Mouse (Mus musculus): ENCODE measurements around the gene Itga7. TPM values are rescaled to one million over a fixed set of nuclear protein-coding genes. Genes with fewer than 3 reads are reported as not detected.

The Itga7 gene
- polyA plus RNA-seq, 1 experiment = 24.3 TPM

DNA sequence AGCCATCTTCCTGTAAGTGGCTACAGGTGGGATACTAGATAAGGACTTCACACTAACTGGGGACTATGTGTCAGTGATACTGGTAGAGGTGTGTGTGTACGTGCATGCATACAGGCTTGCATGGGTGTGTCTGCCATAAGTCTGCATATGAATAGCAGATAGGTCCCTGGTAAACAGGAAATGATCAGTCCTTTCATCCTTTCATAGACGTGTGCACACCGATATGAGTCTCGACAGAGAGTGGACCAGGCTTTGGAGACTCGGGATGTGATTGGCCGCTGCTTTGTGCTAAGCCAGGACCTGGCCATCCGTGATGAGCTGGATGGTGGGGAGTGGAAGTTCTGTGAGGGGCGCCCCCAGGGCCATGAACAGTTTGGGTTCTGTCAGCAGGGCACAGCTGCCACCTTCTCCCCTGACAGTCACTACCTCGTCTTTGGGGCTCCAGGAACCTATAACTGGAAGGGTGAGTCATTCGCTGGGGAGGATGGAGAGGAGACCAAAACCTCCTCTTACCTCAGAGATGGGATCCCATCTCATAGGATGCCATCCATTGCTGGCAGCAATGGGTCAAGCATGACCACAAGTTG is 7.0 kb downstream of the Itga7 start:
- no peak for TF ChIP-seq CTCF (IDR thresholded peaks at IDR 0.05; ENCODE audit: extremely low read depth, insufficient read depth, low read length)
- TF ChIP-seq POLR2A (IDR thresholded peaks at IDR 0.05; ENCODE audit: extremely low read depth, insufficient read depth, low read length) = no peak
- H3K27ac ChIP-seq (ENCODE audit: insufficient read depth, low read length) = no peak overlapping the region
- H3K4me3 ChIP-seq (ENCODE audit: insufficient read depth, low read length) = no peak overlapping the region
- no peaks in the 10 kb centered on the region for H3K4me1 ChIP-seq (ENCODE audit: control insufficient read depth, insufficient read depth, low read length)

DNA sequence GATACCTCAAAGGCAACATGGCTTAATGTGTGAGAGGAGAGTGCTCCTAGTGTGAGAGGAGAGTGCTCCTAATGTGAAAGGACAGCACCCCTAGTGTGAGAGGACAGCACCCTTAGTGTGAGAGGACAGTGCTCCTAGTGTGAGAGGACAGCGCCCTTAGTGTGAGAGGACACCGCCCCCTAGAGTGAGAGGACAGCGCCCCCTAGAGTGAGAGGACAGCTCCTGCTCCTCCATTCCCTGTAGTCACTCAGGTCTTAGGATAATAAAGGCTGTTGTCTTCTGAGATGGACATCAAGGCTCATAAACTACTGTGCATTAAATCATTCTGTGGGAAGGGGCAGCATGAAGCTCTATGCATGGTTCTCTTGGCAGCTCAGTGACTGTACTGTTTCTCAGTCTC is 12.1 kb downstream of the Itga7 start:
- peak; percentile 60 for TF ChIP-seq CTCF (IDR thresholded peaks at IDR 0.05; ENCODE audit: extremely low read depth, insufficient read depth, low read length)
- TF ChIP-seq POLR2A (IDR thresholded peaks at IDR 0.05; ENCODE audit: extremely low read depth, insufficient read depth, low read length) = no peak
- H3K4me1 ChIP-seq (ENCODE audit: control insufficient read depth, insufficient read depth, low read length) = no peaks in the 10 kb centered on the region
- H3K4me3 ChIP-seq (ENCODE audit: insufficient read depth, low read length) = no peak overlapping the region
- no peak overlapping the region for H3K27ac ChIP-seq (ENCODE audit: insufficient read depth, low read length)

DNA sequence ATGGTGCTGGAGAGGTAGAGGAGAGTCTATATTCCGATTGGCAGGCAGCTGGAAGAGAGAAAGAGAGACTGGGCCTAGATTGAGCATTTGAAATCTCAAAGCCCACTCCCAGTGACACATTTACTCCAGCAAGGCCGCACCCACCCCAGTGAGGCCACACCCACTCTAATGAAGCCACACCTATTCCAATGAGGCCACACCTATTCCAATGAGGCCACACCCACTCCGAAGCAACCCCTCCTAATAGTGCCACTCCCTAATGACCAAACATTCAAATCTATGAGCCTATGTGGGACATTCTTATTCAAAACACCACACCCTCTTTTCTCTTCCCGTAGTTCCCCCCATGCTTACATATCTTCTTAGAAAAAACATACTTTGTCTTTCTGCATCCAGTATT is 13.9 kb downstream of the Itga7 start:
- Histone ChIP-seq H3K27ac (ENCODE audit: insufficient read depth, low read length) (no peak overlapping the region), H3K4me3 (ENCODE audit: insufficient read depth, low read length) (no peak overlapping the region), H3K4me1 (ENCODE audit: control insufficient read depth, insufficient read depth, low read length) (no peaks in the 10 kb centered on the region; the same call in 1 of the 2 replicates)
- TF ChIP-seq CTCF (IDR thresholded peaks at IDR 0.05; ENCODE audit: extremely low read depth, insufficient read depth, low read length) = no peak
- no peak for TF ChIP-seq POLR2A (IDR thresholded peaks at IDR 0.05; ENCODE audit: extremely low read depth, insufficient read depth, low read length)

DNA sequence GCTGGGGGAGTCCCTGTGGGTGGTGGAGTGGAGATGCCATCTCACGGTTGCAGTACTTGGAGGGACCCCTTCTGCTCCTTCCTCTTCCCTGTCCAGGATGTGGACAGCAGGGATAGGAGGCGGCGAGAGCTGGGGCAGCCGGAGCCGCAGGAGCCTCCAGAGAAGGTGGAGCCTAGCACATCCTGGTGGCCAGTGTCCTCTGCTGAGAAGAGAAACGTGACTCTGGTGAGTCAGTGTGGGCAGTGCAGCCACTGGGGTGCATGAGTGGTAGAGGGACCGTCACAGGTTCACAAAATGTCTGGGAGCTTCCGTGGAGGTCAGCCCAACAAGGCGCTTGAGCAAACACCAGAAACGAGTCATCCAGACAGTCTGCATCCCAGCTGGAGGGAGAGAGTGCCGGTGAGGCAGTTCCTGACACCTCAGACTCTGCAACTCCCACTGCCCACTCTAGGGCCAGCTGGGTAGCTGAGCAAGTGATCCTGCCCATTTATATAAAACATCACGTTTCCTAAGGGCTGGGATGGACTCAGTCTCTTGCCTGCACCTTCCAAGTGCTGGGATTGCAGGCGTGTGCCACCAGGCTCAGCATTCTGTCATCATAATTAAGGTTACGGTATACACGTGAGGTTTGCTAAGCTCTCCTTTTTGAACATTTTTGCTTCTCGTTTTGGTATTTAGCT is 16.7 kb downstream of the Itga7 start:
- TF ChIP-seq POLR2A (IDR thresholded peaks at IDR 0.05; ENCODE audit: extremely low read depth, insufficient read depth, low read length) (no peak), CTCF (IDR thresholded peaks at IDR 0.05; ENCODE audit: extremely low read depth, insufficient read depth, low read length) (no peak)
- H3K4me3 ChIP-seq (ENCODE audit: insufficient read depth, low read length) = no peak overlapping the region
- H3K4me1 ChIP-seq (ENCODE audit: control insufficient read depth, insufficient read depth, low read length) = no peaks in the 10 kb centered on the region; the same call in 1 of the 2 replicates

DNA sequence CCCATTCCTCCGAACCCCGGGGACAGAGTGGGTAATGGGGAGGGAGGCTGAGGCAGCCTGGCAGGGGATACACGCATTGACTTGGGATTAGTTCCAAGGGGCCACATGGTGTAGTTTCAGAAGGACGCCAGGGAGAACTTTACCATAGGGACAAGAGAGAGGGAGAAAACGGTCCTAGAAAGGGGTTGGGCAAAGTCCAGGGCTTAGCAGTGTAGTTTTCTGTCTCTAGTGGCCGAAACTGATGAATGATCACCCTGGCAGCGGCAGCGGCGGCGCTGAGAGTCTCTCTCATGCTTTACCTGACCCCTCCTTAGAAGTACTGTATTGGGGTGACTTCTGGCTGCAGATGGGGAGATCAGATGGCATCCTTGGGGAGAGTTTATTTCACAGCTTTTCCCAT is 24.7 kb downstream of the Itga7 start:
- TF ChIP-seq POLR2A (IDR thresholded peaks at IDR 0.05; ENCODE audit: extremely low read depth, insufficient read depth, low read length) (no peak), CTCF (IDR thresholded peaks at IDR 0.05; ENCODE audit: extremely low read depth, insufficient read depth, low read length) (no peak)
- Histone ChIP-seq H3K27ac (ENCODE audit: insufficient read depth, low read length) (no peak overlapping the region), H3K4me1 (ENCODE audit: control insufficient read depth, insufficient read depth, low read length) (no peaks in the 10 kb centered on the region), H3K4me3 (ENCODE audit: insufficient read depth, low read length) (no peak overlapping the region)

More for the DNA sequence above, 16.7 kb downstream of the Itga7 start:
- H3K27ac ChIP-seq (ENCODE audit: insufficient read depth, low read length) = no peak overlapping the region

DNA sequence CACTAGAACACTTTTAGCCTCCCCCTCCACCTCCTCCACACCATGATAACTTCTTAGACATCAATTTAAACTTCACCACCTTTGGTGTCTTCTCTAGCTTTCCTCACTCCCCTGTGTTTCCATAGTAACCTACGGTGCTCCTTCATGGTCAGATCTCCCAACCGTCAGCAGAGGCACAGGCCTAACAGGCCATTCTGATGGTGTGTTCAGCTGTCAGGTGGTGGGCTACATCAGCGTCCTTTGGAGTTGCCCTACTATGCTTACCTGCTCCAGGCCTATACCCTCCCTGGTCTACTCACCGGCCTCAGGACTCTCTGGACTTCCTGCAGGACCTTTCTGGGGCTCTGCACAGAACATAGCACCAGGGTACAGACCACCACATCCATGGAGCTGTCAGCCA is 26.5 kb downstream of the Itga7 start:
- TF ChIP-seq CTCF (IDR thresholded peaks at IDR 0.05; ENCODE audit: extremely low read depth, insufficient read depth, low read length) (no peak), POLR2A (IDR thresholded peaks at IDR 0.05; ENCODE audit: extremely low read depth, insufficient read depth, low read length) (no peak)
- Histone ChIP-seq H3K27ac (ENCODE audit: insufficient read depth, low read length) (no peak overlapping the region), H3K4me1 (ENCODE audit: control insufficient read depth, insufficient read depth, low read length) (no peaks in the 10 kb centered on the region), H3K4me3 (ENCODE audit: insufficient read depth, low read length) (no peak overlapping the region)

DNA sequence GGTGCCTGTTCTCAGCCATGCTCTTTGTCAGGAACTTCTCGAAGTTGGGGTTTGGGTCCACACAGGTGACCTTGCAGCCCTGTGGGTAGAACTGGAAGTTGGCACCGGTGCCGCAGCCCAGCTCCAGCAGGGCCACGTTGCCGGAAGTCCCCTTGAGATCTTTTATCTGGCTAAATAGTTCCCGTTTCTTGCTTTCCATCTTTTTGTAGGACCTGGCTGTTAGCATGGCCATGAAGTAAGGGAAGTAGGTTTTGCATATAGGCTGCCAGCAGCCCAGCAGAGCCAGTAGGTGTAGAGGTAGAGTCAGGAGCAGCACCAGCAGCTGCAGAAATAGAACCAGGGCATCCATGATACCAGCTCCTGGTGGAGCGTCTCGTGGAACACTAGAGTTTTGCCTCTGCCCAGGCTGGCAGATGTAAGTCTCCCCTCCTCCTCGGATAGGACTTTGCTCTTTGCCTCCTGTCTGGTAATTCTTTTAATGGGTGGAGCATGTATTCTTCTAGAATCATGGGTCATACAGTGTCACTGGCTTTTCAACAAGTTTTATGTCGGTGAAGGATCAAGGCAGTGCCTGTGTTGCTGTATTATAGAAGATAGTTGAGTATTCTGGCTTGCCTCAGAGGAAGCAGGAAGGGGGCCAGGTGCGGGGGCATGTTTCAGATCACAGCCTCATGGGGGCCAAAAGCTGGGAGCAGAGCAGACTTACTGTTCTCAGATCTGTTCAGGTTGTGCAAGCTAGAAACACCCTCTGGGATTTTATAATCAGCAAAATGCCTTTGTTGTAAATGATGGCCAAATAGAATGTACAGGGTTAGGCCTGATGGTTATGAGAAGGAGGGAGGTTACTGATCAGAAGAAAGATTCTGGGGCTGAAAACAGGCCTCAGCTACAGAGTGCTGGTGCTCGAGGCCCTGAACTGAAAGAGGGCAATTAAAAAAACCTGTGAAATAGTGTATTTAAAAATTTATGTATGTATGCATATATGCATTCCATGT is 27.3 kb downstream of the Itga7 start, which contains the start of gene Mettl7b:
Gene Mettl7b, minus strand, starts transcription at position 399 of the 995 bp plus-strand sequence.
- Histone ChIP-seq H3K27ac (ENCODE audit: insufficient read depth, low read length) (no peak within 1 kb of the TSS), H3K4me3 (ENCODE audit: insufficient read depth, low read length) (no peak within 1 kb of the TSS), H3K4me1 (ENCODE audit: control insufficient read depth, insufficient read depth, low read length) (no peaks in the 10 kb centered on the region)
- TF ChIP-seq CTCF (IDR thresholded peaks at IDR 0.05; ENCODE audit: extremely low read depth, insufficient read depth, low read length) (no peak), POLR2A (IDR thresholded peaks at IDR 0.05; ENCODE audit: extremely low read depth, insufficient read depth, low read length) (no peak)

DNA sequence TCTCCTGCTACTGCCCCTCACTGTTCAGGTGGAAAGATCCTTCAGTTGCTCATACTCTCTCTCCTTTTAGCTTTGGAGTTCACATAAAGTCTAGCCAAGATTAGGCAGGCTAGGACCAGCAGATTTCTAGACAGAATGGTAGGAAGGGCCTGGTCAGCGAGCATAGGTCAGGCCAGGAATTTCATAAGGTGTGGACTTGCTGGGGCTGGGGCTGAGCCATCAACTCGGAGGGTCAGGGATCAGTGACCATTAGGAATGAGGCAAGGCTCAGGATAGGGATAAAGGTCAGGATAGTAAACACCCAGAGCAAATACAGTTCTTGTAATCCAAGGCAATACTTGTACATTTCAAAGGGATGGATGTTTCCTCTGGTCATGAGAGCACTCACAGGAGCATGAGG is 31.3 kb downstream of the Itga7 start:
- Histone ChIP-seq H3K27ac (ENCODE audit: insufficient read depth, low read length) (no peak overlapping the region), H3K4me1 (ENCODE audit: control insufficient read depth, insufficient read depth, low read length) (no peaks in the 10 kb centered on the region), H3K4me3 (ENCODE audit: insufficient read depth, low read length) (no peak overlapping the region)
- TF ChIP-seq POLR2A (IDR thresholded peaks at IDR 0.05; ENCODE audit: extremely low read depth, insufficient read depth, low read length) (no peak), CTCF (IDR thresholded peaks at IDR 0.05; ENCODE audit: extremely low read depth, insufficient read depth, low read length) (no peak)

DNA sequence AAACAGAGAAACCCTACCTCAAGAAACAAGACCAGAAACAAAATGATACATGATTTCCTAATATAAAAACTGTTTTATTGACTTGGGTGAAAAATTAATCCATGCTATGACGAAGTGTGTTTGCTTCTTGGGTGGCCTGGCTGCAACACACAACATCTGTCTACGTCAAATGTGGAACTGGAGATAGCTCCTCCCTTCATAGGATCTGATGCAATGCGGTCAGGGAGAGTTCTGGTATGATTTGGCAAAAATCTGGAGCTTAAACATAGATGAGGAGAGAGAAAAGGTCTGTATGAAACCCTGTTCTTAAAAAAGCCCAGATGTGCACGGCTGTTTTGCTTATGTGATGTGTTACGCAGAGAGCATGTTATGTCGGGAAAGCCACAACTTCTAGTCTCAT is 32.3 kb downstream of the Itga7 start:
- Histone ChIP-seq H3K4me1 (ENCODE audit: control insufficient read depth, insufficient read depth, low read length) (no peaks in the 10 kb centered on the region), H3K4me3 (ENCODE audit: insufficient read depth, low read length) (no peak overlapping the region), H3K27ac (ENCODE audit: insufficient read depth, low read length) (no peak overlapping the region)
- TF ChIP-seq POLR2A (IDR thresholded peaks at IDR 0.05; ENCODE audit: extremely low read depth, insufficient read depth, low read length) = no peak
- TF ChIP-seq CTCF (IDR thresholded peaks at IDR 0.05; ENCODE audit: extremely low read depth, insufficient read depth, low read length) = no peak

Data from cortical plate, adult 2 months (tissue).